Mouse (Mus musculus) kidney, postnatal 10 days (tissue): ENCODE data around the gene Arhgdia.
"Not testable (repeated sequence)": the region's sequence is repeated elsewhere in the genome, so short reads cannot be mapped to it uniquely, and the experiment has no call there.

Experiments used
- DNase-seq: peaks from one replicate; pipeline ENCODE4 v3.0.0; 2021; ENCODE audit warnings: mixed read lengths

The Arhgdia gene

DNA sequence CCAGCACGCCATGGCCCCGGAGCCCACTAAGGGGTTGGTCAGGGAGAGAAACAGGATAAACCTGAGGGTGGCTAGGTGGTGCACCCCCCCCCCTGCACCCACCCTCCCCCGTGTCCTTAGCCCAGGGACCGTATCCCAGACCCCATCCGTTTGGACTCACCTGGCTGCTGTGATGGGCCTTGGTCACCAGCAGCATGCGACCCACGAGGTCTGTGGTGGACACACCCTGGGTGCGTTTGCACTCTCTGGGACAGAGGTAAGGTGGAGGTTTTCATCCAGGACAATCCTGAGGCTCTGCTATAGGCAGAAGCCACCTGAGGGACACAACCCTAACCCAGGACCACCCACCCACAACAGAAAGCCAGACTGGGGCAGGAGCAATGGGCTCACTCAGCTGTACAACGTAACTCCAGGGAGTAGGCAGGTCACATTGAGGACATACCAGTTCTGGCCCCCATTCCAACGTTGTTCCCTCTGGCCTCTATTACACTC is 32.1 kb upstream of the Arhgdia start:
- DNase-seq, result no peak

DNA sequence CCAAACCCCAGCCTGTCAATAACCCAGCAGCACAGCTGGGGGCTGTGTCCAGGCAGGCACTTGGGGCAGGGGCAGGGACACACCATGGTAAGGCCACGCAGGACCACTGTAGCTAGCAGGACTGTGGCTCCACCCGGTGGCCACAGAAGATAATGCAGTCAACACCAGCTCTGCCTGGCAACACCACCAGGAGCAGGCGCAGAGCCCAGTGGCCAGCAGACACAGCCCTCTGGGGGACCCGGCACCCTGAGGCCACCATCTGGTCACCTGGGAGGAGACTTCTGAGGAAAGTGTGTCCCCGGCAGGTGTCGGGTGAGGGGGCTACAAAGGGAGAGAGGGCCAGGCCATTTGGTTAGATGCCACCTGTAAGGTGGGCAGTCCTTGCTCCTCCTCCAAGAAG is 31.3 kb upstream of the Arhgdia start:
- DNase-seq, result peak; percentile 87

DNA sequence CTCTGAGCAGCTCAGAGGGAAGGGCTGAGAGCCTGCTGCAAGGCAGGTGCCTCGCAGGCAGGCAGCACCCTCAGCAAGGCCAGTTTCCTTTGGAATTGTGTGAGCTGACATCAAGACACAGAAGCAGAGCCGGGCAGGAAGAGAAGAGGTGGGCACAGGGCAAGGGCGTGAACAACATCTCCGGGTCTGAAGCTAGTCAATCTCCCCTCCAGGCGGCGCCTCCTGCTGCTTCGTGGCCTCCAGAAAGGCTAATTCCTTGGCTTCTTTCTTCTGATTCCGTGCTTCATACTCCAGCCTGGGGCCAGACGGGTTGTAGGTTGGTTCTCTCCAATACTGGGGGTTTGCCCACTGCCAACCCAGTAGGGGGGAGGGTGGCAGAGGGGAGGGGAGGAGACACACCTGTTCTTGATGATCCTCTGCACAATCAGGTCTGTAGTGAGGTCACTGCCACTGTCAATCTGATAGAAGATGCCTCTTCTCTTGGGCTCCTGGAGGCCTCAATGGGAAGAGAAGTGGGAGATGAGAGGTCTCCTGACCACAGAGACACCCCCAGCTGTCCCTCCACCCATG is 29.1 kb upstream of the Arhgdia start:
- DNase-seq, result no peak

DNA sequence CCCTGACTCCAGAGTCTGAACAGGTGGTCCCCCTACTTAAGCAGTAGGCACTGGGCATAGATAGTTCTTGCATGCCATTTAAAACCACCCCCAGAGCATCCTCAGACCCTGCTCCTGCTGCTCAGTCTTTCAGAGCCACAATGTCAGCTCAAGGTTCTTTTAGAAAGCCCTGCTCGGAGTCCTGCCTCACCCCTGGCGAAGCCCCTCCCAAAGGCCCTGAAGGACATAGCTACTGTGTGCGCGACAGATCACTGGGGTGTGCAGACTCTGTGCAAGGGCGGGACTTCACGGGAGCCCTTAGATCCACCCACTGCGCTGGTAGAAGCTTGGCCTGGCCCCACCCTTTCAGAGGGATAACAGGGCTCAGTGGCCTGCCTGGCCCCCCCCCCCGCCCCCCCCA is 27.8 kb upstream of the Arhgdia start:
- DNase-seq, result peak; percentile 61

DNA sequence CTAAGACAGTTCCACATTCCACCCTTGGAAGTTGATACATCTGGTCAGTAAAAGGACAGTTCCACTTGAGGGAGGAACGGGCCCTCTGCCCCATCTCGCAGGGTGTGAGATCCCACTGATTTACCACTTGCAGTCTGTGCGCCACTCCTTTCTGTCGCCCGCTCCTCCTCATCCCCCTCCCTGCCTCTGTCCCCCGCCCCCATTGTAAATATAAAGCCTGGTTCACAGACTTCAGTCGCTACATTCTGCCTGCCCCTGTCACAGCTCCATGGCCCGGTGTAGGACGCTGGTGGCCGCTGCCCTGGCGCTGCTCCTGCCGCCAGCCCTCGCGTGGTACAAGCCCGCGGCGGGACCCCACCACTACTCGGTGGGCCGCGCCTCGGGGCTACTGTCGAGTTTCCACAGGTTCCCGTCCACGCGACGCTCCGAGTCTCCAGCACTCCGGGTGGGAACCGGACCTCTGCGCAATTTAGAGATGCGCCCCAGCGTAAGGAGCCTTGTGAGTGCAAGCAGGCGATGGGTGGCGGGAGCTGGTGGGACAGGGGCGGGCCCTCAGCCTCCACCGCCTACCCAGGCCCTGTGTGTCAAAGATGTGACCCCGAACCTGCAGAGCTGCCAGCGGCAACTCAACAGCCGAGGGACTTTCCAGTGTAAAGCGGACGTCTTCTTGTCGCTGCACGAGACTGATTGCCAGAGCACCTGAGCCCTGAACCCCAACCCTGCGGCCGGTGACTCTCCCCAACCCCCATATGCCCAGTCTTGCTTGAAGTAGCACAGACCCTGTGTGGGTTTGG is 27.0 kb upstream of the Arhgdia start, which contains the start of gene Npb:
Gene Npb, plus strand, starts transcription at position 237 of the 794 bp plus-strand sequence.
- DNase-seq, result peak; percentile 35

DNA sequence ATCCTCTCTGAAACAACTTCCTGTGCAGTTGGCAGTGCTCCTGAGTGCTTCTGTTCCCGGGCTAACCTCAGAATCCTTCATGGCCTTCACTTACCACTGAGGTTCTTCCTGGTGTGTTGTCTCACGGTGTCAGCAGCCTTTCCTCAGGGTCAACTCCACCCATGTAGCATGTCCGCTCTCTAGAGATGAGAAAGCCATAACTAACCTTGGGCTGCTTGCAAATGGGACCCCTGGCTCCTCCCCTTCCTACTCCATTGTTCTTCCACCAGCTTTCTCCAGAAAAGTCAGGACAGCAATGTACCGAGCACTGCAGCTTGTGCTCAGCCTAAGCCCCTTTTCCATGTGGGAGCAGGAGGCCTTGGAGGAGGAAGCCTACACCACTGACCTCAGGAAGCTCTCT is 25.3 kb upstream of the Arhgdia start:
- DNase-seq, result no peak

DNA sequence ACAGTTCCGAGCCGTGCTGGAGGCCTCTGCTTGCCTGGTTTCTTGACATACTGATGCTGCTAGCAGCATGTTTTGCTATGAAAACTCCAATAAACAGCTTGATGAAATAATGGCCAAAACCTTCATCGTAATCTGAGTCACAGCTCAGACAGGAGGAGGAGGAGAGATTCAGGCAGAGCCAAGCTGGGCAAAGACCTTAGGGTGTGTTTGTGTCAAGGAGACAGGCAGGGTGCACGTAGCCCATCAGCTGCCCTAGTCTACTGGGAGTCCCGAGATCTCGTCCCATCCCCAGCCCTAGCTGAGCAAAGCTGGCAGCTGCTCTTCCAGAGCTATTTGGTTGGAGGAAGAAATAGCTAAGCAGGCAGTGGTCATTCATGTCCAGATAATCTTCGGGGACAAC is 24.2 kb upstream of the Arhgdia start:
- DNase-seq, result no peak

DNA sequence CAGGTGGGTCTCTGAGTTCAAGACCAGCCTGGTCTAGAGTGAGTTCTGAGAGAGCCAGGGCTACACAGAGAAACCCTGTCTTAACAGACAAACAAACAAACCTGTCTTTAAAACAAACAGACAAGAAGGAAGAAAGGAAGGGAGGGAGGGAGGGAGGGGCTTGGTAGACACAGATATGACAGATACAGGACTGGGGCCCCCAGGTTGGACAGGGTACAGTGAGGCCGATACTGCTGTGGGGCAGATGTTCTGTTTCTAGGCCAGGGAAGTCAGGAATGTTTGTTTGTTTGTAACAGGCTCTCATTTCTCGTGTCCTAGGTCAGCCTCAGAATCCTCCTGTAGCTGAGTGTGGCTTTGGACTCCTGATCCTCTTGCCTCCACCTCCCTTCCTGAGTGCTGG is 22.1 kb upstream of the Arhgdia start:
- DNase-seq, result no peak

DNA sequence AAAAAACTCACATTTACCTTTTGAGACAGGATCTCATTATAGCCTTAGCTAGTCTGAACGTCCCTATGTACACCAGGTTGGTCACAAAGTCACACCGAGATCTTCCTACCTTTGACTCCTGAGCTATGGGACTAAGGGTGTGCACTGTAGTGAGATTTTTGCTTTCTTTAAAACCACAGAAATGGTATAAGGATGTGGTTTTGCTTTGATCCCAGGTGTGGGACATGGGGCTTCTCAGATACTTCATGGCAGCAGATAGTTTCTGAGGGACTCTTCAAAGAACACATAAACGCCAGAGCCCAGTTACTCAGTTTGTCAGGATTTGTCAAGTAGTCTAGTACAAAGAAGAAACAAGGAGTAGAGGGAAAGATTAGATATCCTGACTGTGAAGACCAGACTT is 19.3 kb upstream of the Arhgdia start:
- DNase-seq, result no peak

DNA sequence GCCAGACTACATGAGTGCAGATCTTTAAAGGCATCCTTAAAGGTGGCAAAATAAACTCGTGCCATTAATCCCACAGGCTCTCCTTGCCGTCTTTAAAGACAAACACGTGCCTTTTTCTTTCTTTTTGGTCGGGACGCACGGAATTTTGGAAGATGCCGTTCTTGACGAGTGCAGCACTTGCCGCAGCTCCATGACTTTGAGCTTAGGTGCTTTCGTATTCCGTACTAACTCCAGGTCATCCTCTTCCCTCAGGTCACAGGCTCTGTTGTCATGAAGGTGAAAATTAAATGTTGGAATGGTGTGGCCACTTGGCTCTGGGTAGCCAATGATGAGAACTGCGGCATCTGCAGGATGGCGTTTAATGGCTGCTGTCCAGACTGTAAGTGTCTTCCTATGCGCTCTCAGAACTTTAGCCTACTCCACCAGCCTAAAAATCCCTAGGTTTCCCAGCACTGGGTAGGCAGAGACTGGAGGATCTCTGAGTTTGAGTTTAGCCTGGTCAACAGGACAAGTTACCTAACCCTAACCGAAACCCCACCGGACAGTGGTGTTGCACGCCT is 17.6 kb upstream of the Arhgdia start:
- DNase-seq, result no peak

DNA sequence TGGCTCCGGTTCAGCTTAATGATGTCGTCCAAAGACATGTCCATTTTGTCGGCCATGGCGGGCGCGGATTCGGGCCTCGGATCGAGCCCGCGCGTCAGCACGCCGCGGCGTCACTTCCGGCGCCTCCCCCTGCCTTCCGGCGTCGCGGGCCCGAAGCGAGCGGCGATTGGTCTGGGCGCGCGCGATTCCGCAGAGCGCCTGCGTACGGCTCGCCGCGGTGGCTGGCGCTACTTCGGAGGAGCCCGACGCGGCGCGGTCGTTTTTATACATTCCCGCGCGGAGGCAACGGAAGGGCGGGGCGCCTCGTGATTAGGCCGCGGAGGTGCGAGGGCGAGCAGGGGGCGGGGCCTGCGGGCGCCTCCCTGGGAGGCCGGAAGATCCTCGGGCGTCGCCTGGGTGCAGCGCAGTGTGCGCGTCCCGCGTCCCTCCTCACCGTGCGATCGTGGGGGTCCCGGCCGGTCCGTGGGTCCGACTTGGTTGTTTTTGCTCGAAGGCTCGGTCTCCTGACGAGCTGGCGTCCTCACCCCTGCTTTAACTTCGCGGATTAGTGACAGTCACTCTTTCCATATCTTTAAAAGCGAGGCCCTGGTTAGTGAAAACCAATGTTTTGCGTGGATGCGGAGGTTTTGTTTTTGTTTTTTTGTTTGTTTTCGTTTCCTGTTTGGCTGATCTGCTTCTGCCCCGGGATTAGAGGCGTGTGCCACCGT is 17.0 kb upstream of the Arhgdia start, which contains the start of the genes Alyref and Anapc11:
Gene Alyref, minus strand, starts transcription at position 83 of the 707 bp plus-strand sequence.
Gene Anapc11, plus strand, starts transcription at position 139 of the 707 bp plus-strand sequence.
- DNase-seq, result peak; percentile 97

DNA sequence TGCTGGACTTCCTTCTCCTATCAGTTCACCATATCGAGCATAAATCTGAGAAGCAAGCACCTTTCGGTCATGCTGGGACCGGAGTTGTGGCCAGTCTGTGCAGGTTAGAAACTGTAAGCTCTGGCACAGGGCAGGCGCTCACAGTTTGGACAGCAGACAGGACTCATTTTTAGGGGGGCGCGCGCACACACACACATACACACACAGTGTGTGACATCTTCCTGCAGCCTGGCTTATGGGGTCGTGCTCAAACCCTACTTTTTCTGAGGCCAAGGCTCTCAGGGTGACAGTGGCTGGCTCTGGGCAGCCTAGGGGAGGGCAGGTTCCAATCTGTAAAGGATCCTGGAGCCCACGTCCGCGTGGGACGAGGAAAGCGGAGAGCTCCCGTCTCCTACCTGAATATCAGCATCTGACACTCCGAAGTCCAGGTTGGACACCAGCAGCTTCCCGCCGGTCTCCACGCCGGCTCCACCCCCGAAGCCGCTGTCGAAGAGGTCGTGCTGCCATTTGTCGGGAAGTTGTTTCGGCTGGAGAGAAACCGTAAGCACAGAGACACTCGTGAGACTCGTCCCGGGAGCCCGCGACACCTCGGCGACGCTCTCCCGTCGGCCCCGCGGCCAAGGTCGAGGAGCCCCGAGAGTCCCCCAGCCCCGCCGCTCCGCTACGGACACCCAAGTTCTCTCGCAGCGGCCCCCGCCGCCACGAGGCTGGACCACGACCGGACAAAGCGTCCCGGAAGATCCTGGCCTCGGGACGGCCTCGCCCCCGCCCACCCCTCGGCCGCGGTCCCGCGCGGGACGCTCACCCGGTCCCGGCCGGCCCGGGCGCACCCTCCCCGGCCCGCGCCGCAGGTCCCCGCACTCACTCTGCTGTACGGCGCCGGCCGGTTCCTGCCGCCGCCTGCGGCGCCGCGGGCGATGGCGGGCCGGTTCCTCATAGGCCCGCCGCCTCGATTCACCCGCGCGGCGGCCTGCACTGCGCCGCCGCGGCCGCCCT is 16.1 kb upstream of the Arhgdia start:
- DNase-seq, result no peak

DNA sequence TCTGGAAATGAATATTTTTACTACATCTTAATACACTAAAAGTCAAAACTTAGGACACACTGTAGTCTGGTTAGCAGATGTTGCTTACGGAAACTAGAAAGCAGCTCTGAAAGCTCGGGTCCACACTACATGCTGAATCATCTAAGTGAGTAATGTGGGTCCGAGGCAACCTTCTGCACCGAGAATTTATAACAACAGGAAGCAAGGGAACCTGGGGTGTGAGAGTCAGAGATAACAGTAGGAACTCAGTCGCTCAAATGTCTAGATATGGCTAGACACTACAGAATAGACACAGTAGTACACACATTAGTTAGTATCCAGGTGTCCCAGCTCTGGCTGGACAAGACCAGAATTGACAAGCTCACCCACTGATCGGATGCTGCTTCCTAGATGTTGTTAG is 7.1 kb upstream of the Arhgdia start:
- DNase-seq, result no peak

DNA sequence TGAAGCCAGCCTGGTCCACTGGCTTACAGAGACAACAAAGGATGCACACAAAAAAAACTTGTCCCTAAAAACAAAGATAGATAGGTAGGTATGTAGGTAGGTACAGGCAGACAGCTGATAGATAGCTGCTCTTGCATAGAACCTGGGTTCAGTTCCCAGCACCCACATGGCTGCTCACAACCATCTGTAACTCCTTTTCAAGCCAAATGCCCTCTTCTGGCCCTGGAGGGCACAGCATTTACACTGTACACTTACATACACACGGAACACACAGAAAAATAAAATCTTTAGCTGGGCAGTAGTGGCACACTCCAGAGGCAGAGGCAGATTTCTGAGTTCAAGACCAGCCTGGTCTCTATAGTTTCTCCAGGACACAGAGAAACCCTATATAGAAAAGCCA is 2.5 kb upstream of the Arhgdia start:
- no peak for DNase-seq

DNA sequence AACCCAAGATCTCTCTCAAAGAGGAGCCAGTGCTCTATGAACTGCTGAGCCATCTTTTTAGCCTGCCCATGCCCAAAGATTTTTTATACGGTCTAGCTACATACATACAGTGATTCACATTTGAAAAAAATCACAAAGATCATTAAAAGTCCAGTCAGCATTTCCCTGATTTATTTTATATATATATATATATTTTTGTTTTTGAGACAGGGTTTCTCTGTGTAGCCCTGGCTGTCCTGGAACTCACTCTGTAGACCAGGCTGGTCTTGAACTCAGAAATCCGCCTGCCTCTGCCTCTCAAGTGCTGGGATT is 1.5 kb upstream of the Arhgdia start:
- DNase-seq, result not testable (repeated sequence)

DNA sequence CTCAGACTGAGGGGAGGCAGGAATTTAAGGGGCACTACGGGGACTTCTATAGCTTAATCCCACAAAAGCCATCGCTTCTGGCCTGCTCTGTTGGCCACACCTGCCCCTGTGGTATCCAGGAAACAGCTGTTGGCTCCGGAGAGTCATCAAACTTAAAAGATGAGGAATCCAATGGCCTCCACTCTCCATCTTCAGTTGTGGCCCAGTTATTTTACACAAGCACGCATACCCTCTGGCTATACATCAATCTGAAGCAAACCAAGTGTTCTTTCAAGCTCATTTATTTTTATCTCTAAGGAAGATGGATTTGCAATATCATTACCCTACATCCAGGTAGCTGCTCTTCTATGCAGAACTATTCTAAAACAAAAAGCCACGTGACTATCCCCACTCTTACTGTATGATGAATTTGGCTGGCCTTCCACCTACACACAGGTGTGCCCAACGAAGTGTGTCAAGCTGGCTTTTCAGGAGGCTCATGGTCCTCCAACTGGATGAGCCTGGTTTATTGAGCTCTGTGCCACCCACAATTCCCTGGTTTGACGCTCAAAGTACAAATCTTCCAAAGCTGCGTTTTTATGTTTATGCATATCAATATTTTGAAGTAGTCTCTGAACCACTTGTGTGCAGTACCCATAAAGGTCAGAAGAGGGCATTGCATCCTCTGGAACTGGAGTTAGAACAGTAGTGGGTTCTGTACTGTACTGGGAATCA is 1.0 kb upstream of the Arhgdia start:
- no peak for DNase-seq

DNA sequence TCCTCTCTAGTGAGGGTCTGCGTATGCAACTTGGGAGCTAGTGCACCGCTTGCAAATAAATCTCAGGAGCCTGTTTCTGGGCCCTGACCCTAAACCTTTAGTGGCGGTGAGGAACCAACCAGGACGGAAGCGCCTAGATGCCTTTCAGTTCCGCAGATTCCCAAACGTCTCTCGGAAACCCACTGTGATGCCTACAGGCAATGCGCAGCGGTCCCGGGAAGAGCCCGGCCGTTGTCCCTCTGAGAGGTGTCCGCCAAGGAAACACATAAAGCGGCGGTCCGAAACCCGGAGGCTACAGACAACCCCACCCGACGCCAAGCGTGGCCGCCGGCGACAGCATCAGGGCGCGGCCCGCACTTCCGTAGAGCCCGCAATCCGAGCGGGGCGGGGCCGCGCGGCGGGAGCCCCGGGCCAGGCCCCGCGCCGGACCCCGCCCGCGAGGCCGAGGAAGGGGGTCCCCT is 523 bp downstream of the Arhgdia start:
- peak; percentile 72 for DNase-seq

DNA sequence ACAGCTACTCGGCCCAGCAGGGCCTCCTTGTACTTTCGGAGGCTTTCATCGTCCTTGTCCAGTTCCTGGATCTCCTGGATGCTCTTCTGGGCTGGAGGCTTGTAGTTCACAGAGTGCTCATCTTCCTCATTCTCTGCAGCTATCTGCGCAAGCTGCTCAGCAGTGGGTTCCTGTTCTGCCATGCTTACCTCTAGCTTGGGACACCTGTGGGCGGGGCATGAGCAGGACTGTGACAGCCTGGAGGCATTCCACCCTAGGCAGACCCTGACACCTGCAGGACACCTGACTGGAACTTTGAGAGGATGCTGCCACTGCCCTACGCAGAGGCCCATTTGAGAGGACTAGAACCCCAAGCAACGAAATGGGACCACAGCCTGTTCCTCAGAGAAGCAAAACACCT is 1.2 kb downstream of the Arhgdia start:
- peak; percentile 53 for DNase-seq

DNA sequence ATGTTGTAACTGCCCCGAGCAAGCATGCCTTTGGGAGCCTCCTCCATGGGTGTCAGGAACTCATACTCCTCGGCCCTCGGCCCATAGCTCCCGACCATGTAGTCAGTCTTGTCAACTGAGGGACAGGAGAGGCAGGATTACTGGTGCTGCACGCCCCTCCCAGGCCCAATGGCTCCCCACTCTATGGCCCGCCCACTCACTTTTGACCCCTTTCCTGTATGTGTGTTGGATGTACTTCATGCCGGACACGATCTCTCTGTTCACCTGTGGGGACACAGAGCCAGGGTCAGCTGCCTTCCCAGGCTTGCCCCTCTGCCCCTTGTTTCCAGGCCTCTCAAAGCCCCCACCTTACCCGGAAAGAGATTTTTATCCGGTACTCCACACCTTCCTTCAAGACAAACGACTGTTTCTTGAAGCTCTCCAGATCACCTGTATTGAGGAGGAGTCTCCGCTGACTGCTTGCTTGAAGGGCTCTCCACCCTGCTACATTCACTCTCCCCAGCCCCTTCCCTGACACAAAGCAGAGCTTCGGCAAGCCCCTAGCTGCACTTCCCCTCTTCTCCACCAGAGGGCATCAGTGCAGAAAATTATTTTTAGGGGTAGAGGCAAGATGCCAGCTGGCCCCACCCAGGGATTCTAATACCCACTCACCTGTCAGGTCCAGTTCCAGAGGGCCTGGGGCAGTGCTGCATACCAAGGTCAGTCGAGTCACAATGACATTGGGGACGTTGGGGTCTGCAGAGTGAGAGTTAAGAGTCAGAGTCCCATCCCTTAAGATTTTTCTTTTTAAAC is 1.9 kb downstream of the Arhgdia start:
- DNase-seq, result peak; percentile 85

DNA sequence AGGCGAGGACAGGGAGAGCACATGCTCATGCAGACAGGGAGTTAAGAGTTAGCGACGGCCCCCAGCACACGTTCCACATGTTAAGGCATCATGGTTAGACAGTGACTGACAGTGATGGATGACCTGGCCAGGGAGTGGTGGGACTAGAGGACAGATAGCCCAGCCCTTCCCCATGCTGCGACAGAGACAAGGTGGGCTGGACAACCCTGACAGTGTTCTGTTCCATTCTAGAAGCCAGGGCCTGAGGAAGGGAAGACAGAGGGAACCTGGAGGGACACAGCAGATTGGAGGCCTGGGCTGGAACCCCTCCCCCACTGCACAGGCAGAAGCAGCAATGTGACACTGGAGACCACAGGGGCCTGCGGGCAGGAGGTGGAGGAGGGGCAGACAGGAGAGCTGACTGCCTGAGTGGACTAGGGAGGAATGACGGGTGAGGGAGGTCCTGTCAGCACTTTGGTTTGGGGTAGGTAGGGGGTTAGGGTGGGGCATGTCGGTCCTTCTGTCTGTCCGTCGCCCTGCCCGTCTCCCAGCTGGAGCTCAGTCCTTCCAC is 2.7 kb downstream of the Arhgdia start:
- DNase-seq, result peak; percentile 47
